Mouse (Mus musculus): ENCODE measurements around the gene Wfdc21. TPM values are rescaled to one million over a fixed set of nuclear protein-coding genes. Genes with fewer than 3 reads are reported as not detected.

Gene Wfdc21
- polyA plus RNA-seq, 1 experiment = not detected

DNA sequence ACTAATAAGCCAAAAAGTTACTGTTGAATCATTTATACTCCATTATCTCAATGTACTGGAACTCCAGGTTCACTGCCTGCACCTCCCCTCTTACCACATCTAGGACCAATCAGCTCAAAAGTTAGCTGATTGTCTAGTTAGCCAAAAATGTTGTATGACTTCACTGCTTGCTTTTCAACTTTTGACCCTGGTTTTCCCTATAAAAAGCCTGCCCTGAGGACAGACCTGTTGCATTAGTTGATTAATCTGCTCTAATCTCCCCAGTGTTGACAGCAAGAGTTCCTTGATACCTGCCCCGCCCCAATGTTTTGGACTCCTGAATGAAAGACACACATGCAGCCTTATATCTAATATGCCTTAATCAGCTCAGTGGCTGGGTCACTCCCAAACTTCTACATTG, 15.6 kb upstream of the Wfdc21 start:
- H3K36me3 ChIP-seq (ENCODE audit: control insufficient read depth, insufficient read depth) = no peaks in the 10 kb centered on the region
- H3K4me2 ChIP-seq (ENCODE audit: low read depth) = no peak overlapping the region
- H3ac ChIP-seq (ENCODE audit: control insufficient read depth, insufficient read length) = no peak overlapping the region
- H3K27me3 ChIP-seq (ENCODE audit: control insufficient read depth, insufficient read depth, insufficient read length) = no peaks in the 10 kb centered on the region
- no peak overlapping the region for H3K4me3 ChIP-seq
- H3K79me2 ChIP-seq (ENCODE audit: control insufficient read depth, insufficient read depth) = no peaks in the 10 kb centered on the region
- TF ChIP-seq POLR2AphosphoS2 (IDR thresholded peaks at IDR 0.05; ENCODE audit: insufficient read length, low read depth) = no peak
- no peak for TF ChIP-seq MYOD1 (IDR thresholded peaks at IDR 0.05; ENCODE audit: control insufficient read depth in 1 of 3, insufficient read length in 2 of 3, low read depth in 2 of 3)
- no peak for TF ChIP-seq CEBPB (IDR thresholded peaks at IDR 0.05; ENCODE audit: insufficient read depth, poor library complexity, severe bottlenecking)
- no peak for TF ChIP-seq MYOG (IDR thresholded peaks at IDR 0.05; ENCODE audit: control insufficient read depth in 1 of 3, insufficient read depth in 1 of 3, insufficient read length in 2 of 3, low read depth in 2 of 3)
- no peak for TF ChIP-seq SRF (IDR thresholded peaks at IDR 0.05; ENCODE audit: control insufficient read depth, insufficient read length, low read depth)
- TF ChIP-seq REST (IDR thresholded peaks at IDR 0.05; ENCODE audit: insufficient read depth, insufficient read length) = no peak
- TF ChIP-seq USF1 (IDR thresholded peaks at IDR 0.05; ENCODE audit: low read depth) = no peak
- TF ChIP-seq TCF3 (IDR thresholded peaks at IDR 0.05; ENCODE audit: insufficient read length, low read depth) = no peak
- TF ChIP-seq MAX (IDR thresholded peaks at IDR 0.05; ENCODE audit: low read depth) = no peak
- TF ChIP-seq E2F4 (IDR thresholded peaks at IDR 0.05; ENCODE audit: insufficient read depth) = no peak
- TF ChIP-seq TCF12 (IDR thresholded peaks at IDR 0.05; ENCODE audit: insufficient read depth, poor library complexity, severe bottlenecking) = no peak
- no peak for TF ChIP-seq POLR2A (IDR thresholded peaks at IDR 0.05; ENCODE audit: insufficient read length, low read depth)

DNA sequence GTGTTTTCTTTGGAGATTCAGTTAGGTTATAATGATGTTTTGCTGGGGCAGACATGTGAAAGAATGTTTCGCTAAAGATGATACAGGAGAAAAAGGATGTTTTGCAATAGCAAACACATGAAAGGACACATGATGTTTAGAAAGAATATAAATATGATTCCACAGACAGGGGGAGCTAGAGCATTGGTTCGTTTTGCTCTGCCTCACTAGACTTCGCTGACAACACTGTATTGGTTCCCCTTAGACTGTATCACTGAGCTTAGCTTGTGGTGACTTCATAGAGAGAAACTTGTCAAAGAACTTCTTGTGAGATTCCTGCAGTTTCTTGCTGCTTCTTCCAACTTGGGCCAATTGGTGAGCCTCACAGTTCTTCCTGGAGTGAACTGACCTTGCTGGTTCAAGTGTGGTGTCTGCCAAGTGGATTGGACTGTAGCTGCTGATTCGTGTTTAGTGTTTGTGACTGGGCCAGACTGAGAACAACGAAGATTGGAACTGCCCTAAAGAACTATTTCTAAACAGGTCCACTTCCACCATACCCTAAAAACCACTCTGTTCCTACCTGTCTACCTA, 13.6 kb upstream of the Wfdc21 start:
- H3K4me3 ChIP-seq = no peak overlapping the region
- no peak overlapping the region for H3ac ChIP-seq (ENCODE audit: control insufficient read depth, insufficient read length)
- TF ChIP-seq REST (IDR thresholded peaks at IDR 0.05; ENCODE audit: insufficient read depth, insufficient read length) (no peak), MAX (IDR thresholded peaks at IDR 0.05; ENCODE audit: low read depth) (no peak), MYOG (IDR thresholded peaks at IDR 0.05; ENCODE audit: control insufficient read depth in 1 of 3, insufficient read depth in 1 of 3, insufficient read length in 2 of 3, low read depth in 2 of 3) (no peak), CEBPB (IDR thresholded peaks at IDR 0.05; ENCODE audit: insufficient read depth, poor library complexity, severe bottlenecking) (no peak), POLR2AphosphoS2 (IDR thresholded peaks at IDR 0.05; ENCODE audit: insufficient read length, low read depth) (no peak), TCF12 (IDR thresholded peaks at IDR 0.05; ENCODE audit: insufficient read depth, poor library complexity, severe bottlenecking) (no peak), E2F4 (IDR thresholded peaks at IDR 0.05; ENCODE audit: insufficient read depth) (no peak), USF1 (IDR thresholded peaks at IDR 0.05; ENCODE audit: low read depth) (no peak), POLR2A (IDR thresholded peaks at IDR 0.05; ENCODE audit: insufficient read length, low read depth) (no peak), SRF (IDR thresholded peaks at IDR 0.05; ENCODE audit: control insufficient read depth, insufficient read length, low read depth) (no peak), TCF3 (IDR thresholded peaks at IDR 0.05; ENCODE audit: insufficient read length, low read depth) (no peak), MYOD1 (IDR thresholded peaks at IDR 0.05; ENCODE audit: control insufficient read depth in 1 of 3, insufficient read length in 2 of 3, low read depth in 2 of 3) (no peak)
- H3K79me2 ChIP-seq (ENCODE audit: control insufficient read depth, insufficient read depth) = no peaks in the 10 kb centered on the region
- H3K36me3 ChIP-seq (ENCODE audit: control insufficient read depth, insufficient read depth) = no peaks in the 10 kb centered on the region
- H3K4me2 ChIP-seq (ENCODE audit: low read depth) = no peak overlapping the region
- H3K27me3 ChIP-seq (ENCODE audit: control insufficient read depth, insufficient read depth, insufficient read length) = no peaks in the 10 kb centered on the region

DNA sequence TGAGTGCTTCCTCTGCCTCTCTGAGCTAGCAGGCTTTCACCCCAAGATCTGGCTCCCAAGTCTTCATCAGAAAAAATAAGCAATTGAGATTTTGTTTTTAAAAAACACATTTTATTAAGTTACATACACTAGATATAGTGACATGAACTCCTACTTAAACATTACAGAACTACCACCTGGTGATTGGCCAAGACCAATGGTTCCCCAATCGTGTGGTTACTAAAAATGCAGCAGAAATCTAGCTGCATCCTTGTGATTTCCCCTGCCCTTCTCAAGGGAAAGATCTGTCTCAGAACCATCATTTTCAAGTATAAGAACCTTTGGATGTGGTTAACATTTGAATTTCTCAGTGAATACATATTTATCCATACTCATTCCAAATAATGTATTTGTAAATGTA, 12.5 kb upstream of the Wfdc21 start:
- Histone ChIP-seq H3ac (ENCODE audit: control insufficient read depth, insufficient read length) (no peak overlapping the region), H3K36me3 (ENCODE audit: control insufficient read depth, insufficient read depth) (no peaks in the 10 kb centered on the region), H3K27me3 (ENCODE audit: control insufficient read depth, insufficient read depth, insufficient read length) (no peaks in the 10 kb centered on the region), H3K4me3 (no peak overlapping the region), H3K79me2 (ENCODE audit: control insufficient read depth, insufficient read depth) (no peaks in the 10 kb centered on the region), H3K4me2 (ENCODE audit: low read depth) (no peak overlapping the region)
- TF ChIP-seq MYOD1 (IDR thresholded peaks at IDR 0.05; ENCODE audit: control insufficient read depth in 1 of 3, insufficient read length in 2 of 3, low read depth in 2 of 3) (no peak), USF1 (IDR thresholded peaks at IDR 0.05; ENCODE audit: low read depth) (no peak), CEBPB (IDR thresholded peaks at IDR 0.05; ENCODE audit: insufficient read depth, poor library complexity, severe bottlenecking) (no peak), TCF12 (IDR thresholded peaks at IDR 0.05; ENCODE audit: insufficient read depth, poor library complexity, severe bottlenecking) (no peak), E2F4 (IDR thresholded peaks at IDR 0.05; ENCODE audit: insufficient read depth) (no peak), POLR2AphosphoS2 (IDR thresholded peaks at IDR 0.05; ENCODE audit: insufficient read length, low read depth) (no peak), REST (IDR thresholded peaks at IDR 0.05; ENCODE audit: insufficient read depth, insufficient read length) (no peak), MAX (IDR thresholded peaks at IDR 0.05; ENCODE audit: low read depth) (no peak), POLR2A (IDR thresholded peaks at IDR 0.05; ENCODE audit: insufficient read length, low read depth) (no peak), MYOG (IDR thresholded peaks at IDR 0.05; ENCODE audit: control insufficient read depth in 1 of 3, insufficient read depth in 1 of 3, insufficient read length in 2 of 3, low read depth in 2 of 3) (no peak), SRF (IDR thresholded peaks at IDR 0.05; ENCODE audit: control insufficient read depth, insufficient read length, low read depth) (no peak), TCF3 (IDR thresholded peaks at IDR 0.05; ENCODE audit: insufficient read length, low read depth) (no peak)

DNA sequence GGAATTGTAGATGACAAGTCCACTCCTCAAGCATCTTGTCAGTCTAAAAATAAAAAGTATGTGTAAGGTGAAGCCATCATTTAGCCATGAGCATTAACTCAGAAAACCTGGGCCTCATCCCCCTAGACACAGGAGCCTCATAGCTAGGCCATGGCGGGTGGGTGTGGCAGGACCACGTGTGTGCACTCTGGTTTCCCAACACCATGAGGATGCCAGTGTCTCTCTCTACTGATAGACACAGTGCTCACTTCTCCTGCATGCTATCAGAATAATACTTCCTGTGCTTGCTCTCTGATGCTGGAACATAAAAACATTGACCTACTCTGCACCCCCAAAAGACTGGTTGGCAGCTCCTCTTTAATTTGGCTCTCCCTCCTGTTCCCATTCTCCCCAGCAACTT, 10.9 kb upstream of the Wfdc21 start:
- no peak overlapping the region for H3ac ChIP-seq (ENCODE audit: control insufficient read depth, insufficient read length)

More for the DNA sequence above, 10.9 kb upstream of the Wfdc21 start:
- no peak overlapping the region for H3K4me2 ChIP-seq (ENCODE audit: low read depth)
- H3K36me3 ChIP-seq (ENCODE audit: control insufficient read depth, insufficient read depth) = no peaks in the 10 kb centered on the region
- no peak for TF ChIP-seq E2F4 (IDR thresholded peaks at IDR 0.05; ENCODE audit: insufficient read depth)
- no peak for TF ChIP-seq MYOD1 (IDR thresholded peaks at IDR 0.05; ENCODE audit: control insufficient read depth in 1 of 3, insufficient read length in 2 of 3, low read depth in 2 of 3)
- TF ChIP-seq REST (IDR thresholded peaks at IDR 0.05; ENCODE audit: insufficient read depth, insufficient read length) = no peak
- TF ChIP-seq USF1 (IDR thresholded peaks at IDR 0.05; ENCODE audit: low read depth) = no peak
- no peak for TF ChIP-seq MYOG (IDR thresholded peaks at IDR 0.05; ENCODE audit: control insufficient read depth in 1 of 3, insufficient read depth in 1 of 3, insufficient read length in 2 of 3, low read depth in 2 of 3)
- no peak for TF ChIP-seq SRF (IDR thresholded peaks at IDR 0.05; ENCODE audit: control insufficient read depth, insufficient read length, low read depth)
- peaks cover 2% of the 10 kb centered on the region for H3K27me3 ChIP-seq (ENCODE audit: control insufficient read depth, insufficient read depth, insufficient read length)
- H3K79me2 ChIP-seq (ENCODE audit: control insufficient read depth, insufficient read depth) = no peaks in the 10 kb centered on the region
- no peak overlapping the region for H3K4me3 ChIP-seq
